Mouse (Mus musculus) kidney, adult 2 months (tissue): ENCODE measurements at regions not wholly inside any gene's neighbourhood (a gene's known extent, or its start where the extent isn't known, plus 50 kb on each side); places are given as distances from the start of the nearest gene placed in this dataset.

Experiments
- DNase-seq: peaks from one replicate; pipeline ENCODE4 v3.0.0; 2021
- H3K27ac ChIP-seq: fragments of 200-500 bp; 2 replicates; pipeline ENCODE4 v1.5.1; 2012; ENCODE audit warnings: low read depth, low read length, control low read depth, inconsistent platforms; ENCODE audit not compliant: insufficient read depth
- H3K27me3 ChIP-seq: fragments of 200-500 bp; replicated peaks from 2 replicates; pipeline ENCODE4 v1.6.1; 2012; ENCODE audit warnings: mild to moderate bottlenecking, moderate library complexity, low read length, inconsistent platforms; ENCODE audit not compliant: control insufficient read depth, insufficient read depth
- H3K36me3 ChIP-seq: fragments of 200-500 bp; 2 replicates; pipeline ENCODE4 v1.6.1; 2012; ENCODE audit warnings: mild to moderate bottlenecking, moderate library complexity, low read length, inconsistent platforms; ENCODE audit not compliant: control insufficient read depth, insufficient read depth
- H3K4me1 ChIP-seq: fragments of 200-500 bp; 2 replicates; pipeline ENCODE4 v1.6.1; 2011; ENCODE audit warnings: low read length; ENCODE audit not compliant: control insufficient read depth, insufficient read depth
- H3K4me3 ChIP-seq: fragments of 200-500 bp; 2 replicates; pipeline ENCODE4 v1.5.1; 2011; ENCODE audit warnings: mild to moderate bottlenecking, low read depth, low read length, control low read depth; ENCODE audit not compliant: insufficient read depth
- CTCF ChIP-seq: fragments of 200-500 bp; conservative IDR thresholded peaks from 2 replicates; pipeline ENCODE4 v1.5.1; 2011; ENCODE audit warnings: low read depth, mild to moderate bottlenecking, control low read depth, low read length, moderate library complexity, mixed read lengths; ENCODE audit not compliant: insufficient read depth, insufficient read length
- POLR2A ChIP-seq: fragments of 200-500 bp; IDR thresholded peaks from one replicate; pipeline ENCODE4 v1.6.1; 2011; ENCODE audit warnings: low read depth, low read length, control low read depth
- WGBS: fragments of 180-500 bp; shearing (Covaris S2); methylation state at CpG from one replicate; pipeline ENCODE4 v1.1.7; 2018; 5-methylcytosine and 5-hydroxymethylcytosine counted together

GRCm38 (mm10) chr12:25733801-25734200 is 636.9 kb upstream of the Id2 start:
- TF ChIP-seq CTCF: no peak
- H3K27me3 ChIP-seq: no peaks in the 10 kb centered on the region
- 63% methylated on average over 2 of the region's 2 CpGs for WGBS

GRCm38 (mm10) chr12:25725774-25726173 is 628.8 kb upstream of the Id2 start:
- TF ChIP-seq POLR2A (no peak), CTCF (no peak)
- no peaks in the 10 kb centered on the region for H3K27me3 ChIP-seq
- no peaks in the 10 kb centered on the region for H3K36me3 ChIP-seq
- no peaks in the 10 kb centered on the region for H3K4me1 ChIP-seq
- H3K27ac ChIP-seq: no peak overlapping the region
- DNase-seq: no peak
- WGBS: 30% methylated on average over 2 of the region's 2 CpGs
- H3K4me3 ChIP-seq: no peak overlapping the region

More at GRCm38 (mm10) chr12:25733801-25734200, 636.9 kb upstream of the Id2 start:
- Histone ChIP-seq H3K27ac (no peak overlapping the region), H3K4me3 (no peak overlapping the region), H3K4me1 (no peaks in the 10 kb centered on the region), H3K36me3 (no peaks in the 10 kb centered on the region)
- no peak for DNase-seq

GRCm38 (mm10) chr12:25711186-25711585 is 614.2 kb upstream of the Id2 start:
- H3K36me3 ChIP-seq: no peaks in the 10 kb centered on the region
- 84% methylated on average over 1 of the region's 1 CpGs for WGBS
- H3K27ac ChIP-seq: no peak overlapping the region
- no peak overlapping the region for H3K4me3 ChIP-seq
- TF ChIP-seq POLR2A: no peak
- TF ChIP-seq CTCF: no peak
- no peaks in the 10 kb centered on the region for H3K4me1 ChIP-seq
- H3K27me3 ChIP-seq: no peaks in the 10 kb centered on the region
- no peak for DNase-seq

- Histone ChIP-seq H3K27me3 (no peaks in the 10 kb centered on the region), H3K4me3 (no peak overlapping the region), H3K36me3 (no peaks in the 10 kb centered on the region), H3K4me1 (no peaks in the 10 kb centered on the region), H3K27ac (no peak overlapping the region)
- 12% methylated on average over 6 of the region's 6 CpGs for WGBS
- no peak for DNase-seq
- TF ChIP-seq POLR2A (no peak), CTCF (no peak)
Observed at GRCm38 (mm10) chr12:25703023-25703400, 606.1 kb upstream of the Id2 start.

- Histone ChIP-seq H3K4me1 (no peaks in the 10 kb centered on the region), H3K27ac (no peak overlapping the region), H3K36me3 (no peaks in the 10 kb centered on the region), H3K27me3 (no peaks in the 10 kb centered on the region), H3K4me3 (no peak overlapping the region)
- WGBS: 18% methylated on average over 21 of the region's 21 CpGs
- TF ChIP-seq CTCF: no peak
- DNase-seq: no peak
Observed at GRCm38 (mm10) chr12:25702176-25703022, 605.5 kb upstream of the Id2 start.

GRCm38 (mm10) chr12:25687063-25687462 is 590.1 kb upstream of the Id2 start:
- H3K27me3 ChIP-seq: no peaks in the 10 kb centered on the region
- no peak for TF ChIP-seq POLR2A
- no peak for TF ChIP-seq CTCF
- no peak for DNase-seq
- H3K27ac ChIP-seq: no peak overlapping the region
- no peaks in the 10 kb centered on the region for H3K4me1 ChIP-seq
- H3K36me3 ChIP-seq: no peaks in the 10 kb centered on the region
- H3K4me3 ChIP-seq: no peak overlapping the region

- Histone ChIP-seq H3K27ac (no peak overlapping the region), H3K27me3 (no peaks in the 10 kb centered on the region), H3K36me3 (no peaks in the 10 kb centered on the region), H3K4me1 (no peaks in the 10 kb centered on the region), H3K4me3 (no peak overlapping the region)
- DNase-seq: no peak
- no peak for TF ChIP-seq POLR2A
- no peak for TF ChIP-seq CTCF
- WGBS: 81% methylated on average over 11 of the region's 11 CpGs
Observed at GRCm38 (mm10) chr12:25676631-25677030, 579.7 kb upstream of the Id2 start.
